Mouse (Mus musculus): ENCODE measurements around the gene Pdgfa. TPM values are rescaled to one million over a fixed set of nuclear protein-coding genes. Genes with fewer than 3 reads are reported as not detected.

The Pdgfa gene
- polyA plus RNA-seq, 1 experiment from 2014 or later: 58.7 TPM

- H3K4me1 ChIP-seq: peaks cover 28% of the 10 kb centered on the region
- no peaks in the 10 kb centered on the region for H3K9me3 ChIP-seq
- no peak overlapping the region for H3K4me3 ChIP-seq (replicated peaks)
- 54% methylated on average over 10 of the region's 10 CpGs for WGBS
- H3K27ac ChIP-seq: peak overlapping the region; percentile 51
- peak; percentile 51 for ATAC-seq (ENCODE audit: insufficient read depth, low FRiP score, low read depth)
- H3K4me2 ChIP-seq: no peak overlapping the region
- H3K9ac ChIP-seq: no peak overlapping the region
- H3K36me3 ChIP-seq: no peaks in the 10 kb centered on the region
- H3K27me3 ChIP-seq (replicated peaks): no peaks in the 10 kb centered on the region
Measured at GRCm38 (mm10) chr5:138929879-138930507, 67.2 kb downstream of the Pdgfa start.

Other genes starting within 250 kb of the Pdgfa start
- 11.8 and 11.9 TPM in 2 replicates for gene Fam20c, start 242.9 kb downstream of the Pdgfa start, polyA plus RNA-seq (2015; fragmentation: Nextera tagmentation; extraction: Ambion mirVana)
- not detected in 2 replicates for gene Gm5294, start 177.3 kb downstream of the Pdgfa start, polyA plus RNA-seq (2015; fragmentation: Nextera tagmentation; extraction: Ambion mirVana)
- 23.4 and 25.4 TPM in 2 replicates for gene Prkar1b, start 152.6 kb upstream of the Pdgfa start, polyA plus RNA-seq (2015; fragmentation: Nextera tagmentation; extraction: Ambion mirVana)
- gene Dnaaf5, start 152.9 kb upstream of the Pdgfa start, polyA plus RNA-seq (2015; fragmentation: Nextera tagmentation; extraction: Ambion mirVana): 5.9 and 7.5 TPM in 2 replicates
- 48.6 and 53.1 TPM in 2 replicates for gene Sun1, start 203.3 kb upstream of the Pdgfa start, polyA plus RNA-seq (2015; fragmentation: Nextera tagmentation; extraction: Ambion mirVana)